Mouse (Mus musculus) CD4-positive helper T cell, adult 2 months (primary cell): ENCODE results near the gene B4galt2.
A peak's percentile ranks its signal among the peaks of the same experiment; 100 is the strongest.

Experiments
- DNase-seq: peaks from one replicate; pipeline ENCODE4 v3.0.0-alpha.2; 2012; ENCODE audit warnings: low read depth, missing footprints, low spot score

The B4galt2 gene

DNA sequence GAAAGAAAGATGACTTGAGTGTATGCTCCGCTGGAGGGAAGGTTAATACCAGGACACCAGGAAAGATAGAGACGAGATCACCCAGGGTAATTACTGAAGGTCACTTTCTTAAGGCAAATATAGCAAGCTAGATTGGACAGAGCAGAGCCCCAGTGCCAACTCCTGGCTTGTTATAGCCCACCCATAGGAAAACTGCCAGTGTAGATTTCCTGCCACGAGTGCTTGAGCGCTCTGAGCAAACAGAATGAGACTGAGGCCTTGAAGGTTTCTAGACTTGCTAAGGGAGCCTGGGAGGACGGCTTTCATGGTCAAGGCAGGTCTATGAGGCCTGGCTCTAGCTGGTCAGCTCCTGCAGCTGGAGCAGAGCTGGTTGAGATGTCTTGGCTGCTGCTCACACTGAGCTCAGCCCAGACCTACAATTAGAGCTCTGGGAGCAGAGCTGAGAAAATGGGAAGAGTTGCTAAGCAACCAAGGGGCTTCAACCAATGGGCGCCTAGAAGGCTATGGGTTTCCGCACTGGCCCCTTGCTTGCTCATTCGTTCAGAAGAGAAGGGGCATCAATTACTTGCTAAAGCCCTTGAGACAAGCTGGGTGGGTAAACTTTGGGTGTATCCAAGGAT lies 25.7 kb upstream of the B4galt2 start:
- DNase-seq = no peak

- no peak for DNase-seq
These were observed 22.9 kb upstream of the B4galt2 start for GRCm38 (mm10) chr4:117906196-117906595.

DNA sequence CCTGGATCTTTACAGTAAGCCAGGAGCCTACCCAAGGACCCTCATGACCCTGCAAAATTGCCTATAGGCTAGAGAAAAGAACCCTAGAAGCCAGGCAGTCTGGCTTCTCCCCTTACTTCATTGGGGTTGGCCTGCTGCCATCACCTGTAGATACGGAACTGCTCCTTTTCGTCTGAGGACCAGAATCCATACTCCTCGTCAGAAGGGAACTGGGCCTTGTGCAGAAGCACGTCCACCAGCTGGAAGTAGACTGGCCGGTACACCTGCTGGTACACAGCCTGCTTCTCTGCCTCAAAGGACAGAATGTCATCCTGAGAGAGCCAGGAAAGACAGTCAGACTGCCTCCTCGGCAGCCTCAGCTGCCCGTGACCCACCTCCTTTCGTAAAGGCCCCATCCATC lies 21.5 kb upstream of the B4galt2 start:
- DNase-seq = no peak

DNA sequence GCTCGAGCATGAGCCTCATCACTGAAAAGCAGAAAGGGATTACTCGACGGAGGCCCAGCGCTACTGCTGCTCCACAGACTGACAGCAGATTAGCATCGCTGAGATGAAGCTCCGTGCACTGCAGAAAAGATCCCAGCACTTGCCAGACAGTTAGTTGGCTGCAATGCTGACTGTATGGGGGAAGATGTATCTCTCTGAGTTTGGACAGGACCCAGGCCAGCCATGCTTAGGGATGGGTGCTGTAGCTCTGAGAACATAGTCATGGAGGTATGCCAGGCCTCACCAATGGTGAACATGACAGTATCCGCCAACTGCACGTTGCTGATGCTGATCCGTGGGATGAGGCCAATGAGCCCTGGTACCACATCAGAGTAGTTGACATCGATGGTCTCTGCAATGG lies 20.8 kb upstream of the B4galt2 start:
- DNase-seq = no peak

DNA sequence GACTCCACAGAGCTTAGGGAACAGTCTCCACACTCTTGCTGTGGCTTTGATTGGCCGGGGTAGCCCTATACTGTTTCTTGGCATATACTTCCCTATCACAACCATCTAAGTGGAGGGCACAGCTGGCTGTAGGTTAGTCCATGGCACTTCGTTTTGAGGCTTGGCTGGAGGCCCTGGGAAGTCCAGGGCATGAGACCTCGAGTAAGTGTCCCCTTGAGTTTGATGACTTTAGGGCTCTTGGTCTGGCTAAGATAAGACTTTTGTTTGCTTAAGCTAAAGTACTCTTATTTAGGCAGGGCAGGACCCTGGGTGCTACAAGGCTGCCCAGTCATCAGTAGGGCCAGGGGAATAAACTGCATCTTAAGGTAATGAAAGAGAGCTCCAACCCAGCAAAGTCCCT lies 14.8 kb upstream of the B4galt2 start:
- no peak for DNase-seq

DNA sequence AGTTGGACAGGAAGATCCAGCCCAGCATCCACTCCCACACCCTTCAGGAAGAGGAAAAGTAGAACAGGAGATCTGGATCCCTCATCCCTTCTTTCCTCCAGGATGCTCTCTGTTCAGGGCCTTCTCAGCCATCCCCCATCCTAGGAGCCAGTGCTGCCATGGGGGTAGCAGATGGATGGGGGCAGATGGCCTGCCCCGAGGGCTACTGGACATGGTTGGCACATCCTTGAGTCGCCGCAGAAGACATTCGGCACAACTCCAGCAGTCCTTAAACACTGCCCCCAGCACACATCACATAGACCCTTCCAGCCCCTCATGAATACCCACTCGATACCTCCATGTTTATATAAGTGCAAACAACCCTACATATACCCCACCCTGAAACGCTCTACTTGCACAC lies 12.7 kb upstream of the B4galt2 start:
- no peak for DNase-seq

GRCm38 (mm10) chr4:117895339-117895738 lies 12.1 kb upstream of the B4galt2 start:
- DNase-seq = no peak

GRCm38 (mm10) chr4:117894601-117895000 lies 11.3 kb upstream of the B4galt2 start:
- no peak for DNase-seq

- peak; percentile 59 for DNase-seq
These were observed 10.1 kb upstream of the B4galt2 start for GRCm38 (mm10) chr4:117893376-117893775.

DNA sequence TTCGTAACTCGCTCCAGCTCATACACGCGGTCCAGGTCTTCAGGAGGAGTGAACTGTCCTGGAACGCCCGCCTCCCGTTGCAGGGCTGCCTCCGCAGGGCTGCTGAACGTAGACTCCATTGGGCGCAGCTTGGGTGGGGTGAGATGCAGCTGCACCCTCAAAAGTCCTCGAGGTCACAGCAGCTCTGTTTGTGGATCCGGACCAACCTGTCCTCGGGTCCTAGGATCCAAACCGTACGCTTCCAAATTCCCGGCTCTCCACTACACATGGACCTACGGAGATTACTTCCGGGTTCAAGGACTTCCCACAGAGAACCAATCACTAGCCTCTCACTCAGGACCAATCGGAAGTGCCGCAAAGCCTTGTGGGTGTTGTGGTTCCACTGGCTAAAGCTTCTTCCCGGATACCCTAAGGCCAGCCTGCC lies 8.5 kb upstream of the B4galt2 start, which contains the start of gene Dph2:
TSS of gene Dph2 (minus strand) at position 295 of the 424 bp plus-strand sequence.
- peak; percentile 88 for DNase-seq

- DNase-seq = no peak
These were observed 7.5 kb upstream of the B4galt2 start for GRCm38 (mm10) chr4:117890750-117891149.

GRCm38 (mm10) chr4:117890031-117890430 lies 6.7 kb upstream of the B4galt2 start:
- DNase-seq = no peak

GRCm38 (mm10) chr4:117889471-117889870 lies 6.2 kb upstream of the B4galt2 start:
- no peak for DNase-seq

DNA sequence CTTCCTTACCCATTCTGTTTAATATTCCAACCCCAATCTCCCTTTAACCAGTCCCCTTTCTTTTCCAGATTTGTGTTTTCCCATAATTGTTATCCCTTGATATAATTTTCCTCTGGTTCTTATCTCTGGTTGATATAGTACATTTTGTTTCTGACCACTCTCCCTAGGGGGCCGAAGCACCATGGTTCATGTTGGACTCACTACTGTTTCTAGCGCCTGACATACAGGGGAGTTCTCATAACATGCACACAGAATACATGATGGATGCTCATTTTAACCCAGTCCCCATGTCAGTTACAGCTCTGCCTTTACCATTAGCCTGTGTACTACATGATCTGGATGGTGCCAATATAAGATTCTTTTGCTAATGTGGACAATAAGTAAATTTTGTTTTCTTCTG lies 4.6 kb upstream of the B4galt2 start:
- DNase-seq = no peak

DNA sequence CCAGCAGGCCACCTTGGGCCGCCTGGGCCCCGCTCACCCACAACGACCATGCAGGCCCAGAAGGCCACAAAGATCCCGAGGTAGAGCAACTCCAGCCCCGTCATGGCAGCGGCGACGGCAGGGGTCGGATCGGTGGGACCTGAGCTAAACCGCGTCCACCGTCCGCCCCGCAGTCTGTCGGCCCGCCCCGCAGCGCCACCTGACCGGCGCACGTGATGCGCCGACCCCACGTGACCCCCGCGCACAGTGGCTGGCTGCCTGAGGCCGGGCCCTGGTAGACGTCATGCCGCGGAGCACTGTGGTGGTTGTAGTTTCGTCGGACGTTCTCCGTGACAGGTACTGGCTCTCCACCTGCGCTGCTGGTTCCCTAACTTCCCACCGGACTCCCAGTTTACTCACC lies 3.8 kb upstream of the B4galt2 start, which contains the start of gene Atp6v0b:
TSS of gene Atp6v0b (minus strand) at position 201 of the 400 bp plus-strand sequence.
- DNase-seq = peak; percentile 93

DNA sequence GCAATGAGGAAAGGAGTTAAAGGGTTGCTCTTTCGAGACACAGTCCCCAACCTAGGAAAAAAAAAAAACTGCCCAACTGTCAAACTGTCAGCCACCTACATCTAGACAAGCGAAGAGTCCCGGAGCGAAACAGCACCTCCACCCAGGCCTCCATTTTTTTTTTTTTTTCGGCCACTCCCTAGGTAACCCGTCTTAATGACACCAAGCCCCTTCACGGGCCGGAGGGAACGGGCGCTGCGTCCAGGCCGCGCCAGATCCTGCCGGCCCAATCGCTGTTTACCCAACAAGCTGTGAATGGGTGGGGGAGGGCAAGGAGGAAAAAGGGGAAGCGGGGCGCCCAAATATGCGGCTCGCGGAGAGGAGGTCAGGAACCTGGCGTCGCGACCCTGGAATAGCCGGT lies 3.4 kb upstream of the B4galt2 start:
- DNase-seq = peak; percentile 37

DNA sequence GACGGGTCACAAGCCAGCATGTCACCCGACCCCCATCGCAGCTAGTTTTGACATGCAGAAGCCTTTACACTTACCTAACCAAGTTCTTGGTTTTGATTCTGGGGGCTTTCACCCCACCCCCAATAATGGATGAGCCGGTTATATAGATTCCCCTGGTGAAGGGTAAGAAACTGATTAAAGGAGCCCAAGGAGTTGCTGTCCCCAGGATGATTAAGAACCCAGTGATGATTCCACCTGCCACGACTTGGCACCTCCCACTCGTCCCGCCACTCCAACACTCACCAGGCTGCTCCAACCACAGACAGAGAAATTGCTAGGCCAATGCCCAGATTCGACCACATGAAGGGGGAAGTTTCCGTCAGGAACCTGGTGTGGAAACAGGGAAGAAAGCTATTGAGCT lies 2.7 kb upstream of the B4galt2 start:
- no peak for DNase-seq

- no peak for DNase-seq
These were observed 1.8 kb upstream of the B4galt2 start for GRCm38 (mm10) chr4:117885093-117885492.

- no peak for DNase-seq
These were observed 859 bp upstream of the B4galt2 start for GRCm38 (mm10) chr4:117884146-117884545.

DNA sequence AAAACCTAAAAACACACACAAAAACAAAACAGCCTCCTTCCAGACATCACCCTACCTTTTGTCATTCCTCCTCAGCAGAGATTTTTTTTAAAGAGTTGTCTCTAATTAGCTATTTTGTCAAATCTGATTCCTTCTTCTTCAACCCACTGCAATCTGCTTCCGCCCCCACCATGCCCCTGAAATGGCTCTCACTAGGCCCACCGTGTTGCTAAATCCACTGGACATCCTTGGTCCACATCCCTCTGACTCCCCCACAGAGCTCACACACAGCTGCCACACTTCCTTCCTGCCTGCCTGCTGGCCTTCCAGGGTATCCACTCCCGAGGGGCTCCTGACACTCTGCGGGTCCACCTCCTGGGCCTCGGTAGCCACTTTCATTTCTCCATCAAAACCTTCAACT lies 4.6 kb downstream of the B4galt2 start:
- no peak for DNase-seq

DNA sequence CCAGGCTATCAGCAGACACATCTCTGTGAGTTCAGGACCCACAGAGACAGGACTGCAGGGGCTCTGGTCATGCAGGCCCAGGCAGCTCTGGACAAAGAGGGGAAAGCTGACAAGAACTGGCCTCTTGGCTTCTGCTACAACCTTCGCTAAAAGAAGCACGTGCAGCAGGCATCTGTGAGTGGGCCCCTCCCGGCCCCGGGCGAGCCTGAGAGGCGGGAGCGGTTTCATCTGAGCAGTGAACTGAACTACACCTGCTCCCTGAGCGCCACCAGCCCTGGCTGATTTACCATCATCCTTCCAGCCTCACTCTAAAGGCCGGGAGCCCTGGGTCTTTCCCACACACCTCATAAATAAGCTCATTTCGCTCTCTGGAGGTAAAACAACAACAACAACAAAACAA lies 5.0 kb downstream of the B4galt2 start:
- no peak for DNase-seq

DNA sequence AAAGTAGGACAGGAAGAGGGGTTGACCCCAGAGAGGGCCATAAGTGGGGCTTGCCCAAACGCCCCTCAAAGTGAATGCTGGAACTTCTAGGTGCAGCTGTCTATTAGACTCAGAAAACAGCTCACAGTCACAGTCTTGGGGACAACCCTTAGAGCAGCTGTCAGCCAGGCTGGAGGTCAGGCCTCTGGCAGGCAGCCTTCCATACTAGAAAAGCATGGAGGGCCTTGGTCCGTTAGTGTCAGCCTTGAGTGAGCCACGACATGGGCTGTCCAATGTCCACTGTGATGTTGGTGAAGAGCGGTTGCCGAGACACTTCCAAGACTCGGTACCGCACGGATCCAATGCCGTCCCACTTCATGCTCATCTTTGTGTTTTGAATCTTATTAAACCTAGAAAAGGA lies 9.7 kb downstream of the B4galt2 start:
- no peak for DNase-seq

DNA sequence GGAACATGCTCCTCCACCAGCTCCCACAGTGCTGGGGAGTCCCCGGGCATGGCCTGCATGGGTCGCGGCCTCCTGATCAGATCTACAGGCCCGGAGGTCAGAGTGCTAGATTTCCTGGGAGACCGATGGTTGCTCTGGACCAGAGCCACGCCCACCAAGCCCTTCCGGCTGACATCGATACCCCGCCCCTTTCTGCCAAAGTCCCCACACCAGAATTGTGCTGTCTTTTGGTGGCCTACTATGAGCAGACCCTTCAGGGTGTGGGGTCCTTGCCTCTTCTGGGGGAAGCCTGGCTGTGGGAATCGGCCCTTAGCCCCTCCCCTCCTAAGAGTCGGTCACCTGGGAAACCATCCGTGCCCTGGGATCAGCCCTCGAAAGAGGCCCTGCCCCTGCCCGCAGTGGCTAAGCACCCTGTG lies 10.8 kb downstream of the B4galt2 start, which contains the start of gene Ccdc24:
TSS of gene Ccdc24 (minus strand) at position 87 of the 416 bp plus-strand sequence.
- DNase-seq = no peak

GRCm38 (mm10) chr4:117871787-117872186 lies 11.5 kb downstream of the B4galt2 start:
- no peak for DNase-seq
